Mouse (Mus musculus) midbrain, embryonic 16.5 days (tissue): Measurements from ENCODE around the gene Hus1b. TPM values are rescaled to one million over a fixed set of nuclear protein-coding genes. Genes with fewer than 3 reads are reported as not detected.

Source experiments
- ATAC-seq: fragments of 200-750 bp; cut with Nextera tagmentation; 2 replicates; pipeline ENCODE4 v1.8.0; 2017; ENCODE audit warnings: moderate TSS enrichment
- H3K27ac ChIP-seq: fragments of 300-500 bp; sonication (generic); 2 replicates; pipeline ENCODE4 v1.5.1; 2014; ENCODE audit warnings: mild to moderate bottlenecking, low read length, mixed read lengths
- H3K27me3 ChIP-seq: fragments of 300-500 bp; sonication (generic); 2 replicates; pipeline ENCODE4 v1.6.1; 2014; ENCODE audit warnings: low read depth, low read length, mixed read lengths; ENCODE audit not compliant: control insufficient read depth, insufficient read depth
- H3K36me3 ChIP-seq: fragments of 300-500 bp; sonication (generic); 2 replicates; pipeline ENCODE4 v1.6.1; 2014; ENCODE audit warnings: mild to moderate bottlenecking, low read length, moderate library complexity, mixed read lengths; ENCODE audit not compliant: control insufficient read depth, insufficient read depth
- H3K4me1 ChIP-seq: fragments of 300-500 bp; sonication (generic); 2 replicates; pipeline ENCODE4 v1.6.1; 2014; ENCODE audit warnings: mild to moderate bottlenecking, low read length, mixed read lengths; ENCODE audit not compliant: control insufficient read depth, insufficient read depth
- H3K4me2 ChIP-seq: fragments of 300-500 bp; sonication (generic); 2 replicates; pipeline ENCODE4 v1.6.1; 2014; ENCODE audit warnings: mild to moderate bottlenecking, low read length, mixed read lengths
- H3K4me3 ChIP-seq: fragments of 300-500 bp; sonication (generic); 2 replicates; pipeline ENCODE4 v1.5.1; 2014; ENCODE audit warnings: low read depth, mild to moderate bottlenecking, low read length, moderate library complexity, mixed read lengths
- H3K9ac ChIP-seq: fragments of 300-500 bp; sonication (generic); 2 replicates; pipeline ENCODE4 v1.6.1; 2014; ENCODE audit warnings: low read depth, low read length, mixed read lengths
- H3K9me3 ChIP-seq: fragments of 300-500 bp; sonication (generic); replicated peaks from 2 replicates; pipeline ENCODE4 v1.6.1; 2014; ENCODE audit warnings: mild to moderate bottlenecking, low read length, mixed read lengths; ENCODE audit not compliant: control insufficient read depth, poor library complexity, severe bottlenecking
- WGBS: fragments of 180-500 bp; shearing (Covaris S2); extraction: QIAGEN DNeasy Blood & Tissue Kit; methylation state at CpG from one replicate; pipeline ENCODE4 v1.1.7; 2014; 5-methylcytosine and 5-hydroxymethylcytosine counted together
- polyA plus RNA-seq: library from polyadenylated mRNA; unstranded; fragments of >200 nt; fragmentation: Nextera tagmentation; extraction: Ambion mirVana; gene quantifications from 2 replicates; pipeline ENCODE4 v1.2.1, GENCODE M21; 2015

Hus1b gene
- not detected in 2 replicates for polyA plus RNA-seq

GRCm38 (mm10) chr13:30947540-30947939, at the start of gene Hus1b:
Gene Hus1b, minus strand, starts transcription at chr13:30947759.
- 96% methylated on average over 11 of the region's 11 CpGs for WGBS
- Histone ChIP-seq H3K27ac (no peak within 1 kb of the TSS), H3K4me2 (no peak within 1 kb of the TSS), H3K27me3 (no peaks in the 10 kb centered on the region), H3K4me3 (no peak within 1 kb of the TSS), H3K4me1 (no peaks in the 10 kb centered on the region), H3K36me3 (peaks cover 3% of the 10 kb centered on the region; the same call in 1 of the 2 replicates), H3K9ac (no peak within 1 kb of the TSS), H3K9me3 (no peaks in the 10 kb centered on the region)
- ATAC-seq: no peak

- H3K4me3 ChIP-seq: no peak overlapping the region
- 83% methylated on average over 6 of the region's 6 CpGs for WGBS
- no peak overlapping the region for H3K27ac ChIP-seq
- no peak for ATAC-seq
- no peak overlapping the region for H3K9ac ChIP-seq
- no peaks in the 10 kb centered on the region for H3K4me1 ChIP-seq
- H3K9me3 ChIP-seq: no peaks in the 10 kb centered on the region
- H3K27me3 ChIP-seq: no peaks in the 10 kb centered on the region
- H3K36me3 ChIP-seq: no peaks in the 10 kb centered on the region
- H3K4me2 ChIP-seq: no peak overlapping the region
These were observed 46.8 kb upstream of the Hus1b start for GRCm38 (mm10) chr13:30994249-30994858.

GRCm38 (mm10) chr13:30993819-30994218, 46.3 kb upstream of the Hus1b start:
- Histone ChIP-seq H3K27ac (no peak overlapping the region), H3K4me1 (no peaks in the 10 kb centered on the region), H3K36me3 (no peaks in the 10 kb centered on the region), H3K27me3 (no peaks in the 10 kb centered on the region), H3K9ac (no peak overlapping the region), H3K4me2 (no peak overlapping the region), H3K4me3 (no peak overlapping the region), H3K9me3 (no peaks in the 10 kb centered on the region)
- 27% methylated on average over 3 of the region's 3 CpGs for WGBS
- ATAC-seq: peak; percentile 94

GRCm38 (mm10) chr13:30990233-30990632, 42.7 kb upstream of the Hus1b start:
- Histone ChIP-seq H3K9ac (no peak overlapping the region), H3K4me1 (peaks cover 7% of the 10 kb centered on the region), H3K27me3 (no peaks in the 10 kb centered on the region; the same call in 1 of the 2 replicates), H3K4me3 (no peak overlapping the region), H3K4me2 (no peak overlapping the region), H3K36me3 (no peaks in the 10 kb centered on the region), H3K9me3 (no peaks in the 10 kb centered on the region), H3K27ac (no peak overlapping the region)
- ATAC-seq: no peak
- WGBS: 88% methylated on average over 9 of the region's 9 CpGs

GRCm38 (mm10) chr13:30989710-30990109, 42.2 kb upstream of the Hus1b start:
- Histone ChIP-seq H3K9me3 (no peaks in the 10 kb centered on the region), H3K27me3 (no peaks in the 10 kb centered on the region; the same call in 1 of the 2 replicates), H3K4me2 (no peak overlapping the region), H3K9ac (no peak overlapping the region), H3K36me3 (no peaks in the 10 kb centered on the region), H3K4me3 (no peak overlapping the region), H3K27ac (no peak overlapping the region), H3K4me1 (peaks cover 9% of the 10 kb centered on the region)
- ATAC-seq: no peak
- 90% methylated on average over 10 of the region's 10 CpGs for WGBS

- no peaks in the 10 kb centered on the region for H3K9me3 ChIP-seq
- WGBS: 97% methylated on average over 2 of the region's 2 CpGs
- no peak overlapping the region for H3K9ac ChIP-seq
- H3K36me3 ChIP-seq: no peaks in the 10 kb centered on the region
- no peak for ATAC-seq
- peaks cover 9% of the 10 kb centered on the region for H3K4me1 ChIP-seq
- no peak overlapping the region for H3K4me2 ChIP-seq
- no peak overlapping the region for H3K4me3 ChIP-seq
- no peak overlapping the region for H3K27ac ChIP-seq
- no peaks in the 10 kb centered on the region; the same call in 1 of the 2 replicates for H3K27me3 ChIP-seq
These were observed 40.1 kb upstream of the Hus1b start for GRCm38 (mm10) chr13:30987686-30988085.

- H3K4me2 ChIP-seq: no peak overlapping the region
- no peak for ATAC-seq
These were observed 39.4 kb upstream of the Hus1b start for GRCm38 (mm10) chr13:30986934-30987455.

GRCm38 (mm10) chr13:30985598-30986466, 38.3 kb upstream of the Hus1b start:
- Histone ChIP-seq H3K4me3 (peak overlapping the region; percentile 36), H3K4me2 (peak overlapping the region; percentile 64), H3K27me3 (no peaks in the 10 kb centered on the region; the same call in 1 of the 2 replicates), H3K4me1 (peaks cover 9% of the 10 kb centered on the region), H3K36me3 (no peaks in the 10 kb centered on the region), H3K9ac (peak overlapping the region; percentile 59; the same call in 1 of the 2 replicates), H3K9me3 (no peaks in the 10 kb centered on the region), H3K27ac (peak overlapping the region; percentile 52)
- peak; percentile 91 for ATAC-seq
- 17% methylated on average over 27 of the region's 27 CpGs for WGBS

More at GRCm38 (mm10) chr13:30986934-30987455, 39.4 kb upstream of the Hus1b start:
- H3K4me1 ChIP-seq: peaks cover 9% of the 10 kb centered on the region
- H3K36me3 ChIP-seq: no peaks in the 10 kb centered on the region
- H3K4me3 ChIP-seq: no peak overlapping the region
- H3K9ac ChIP-seq: no peak overlapping the region
- no peaks in the 10 kb centered on the region; the same call in 1 of the 2 replicates for H3K27me3 ChIP-seq
- 68% methylated on average over 10 of the region's 10 CpGs for WGBS
- H3K9me3 ChIP-seq: no peaks in the 10 kb centered on the region
- no peak overlapping the region for H3K27ac ChIP-seq
